Mouse (Mus musculus): ENCODE measurements around the gene Magi1. TPM values are rescaled to one million over a fixed set of nuclear protein-coding genes. Genes with fewer than 3 reads are reported as not detected.

The Magi1 gene
- polyA plus RNA-seq, 1 experiment from 2014 or later, result 12.0 TPM

DNA sequence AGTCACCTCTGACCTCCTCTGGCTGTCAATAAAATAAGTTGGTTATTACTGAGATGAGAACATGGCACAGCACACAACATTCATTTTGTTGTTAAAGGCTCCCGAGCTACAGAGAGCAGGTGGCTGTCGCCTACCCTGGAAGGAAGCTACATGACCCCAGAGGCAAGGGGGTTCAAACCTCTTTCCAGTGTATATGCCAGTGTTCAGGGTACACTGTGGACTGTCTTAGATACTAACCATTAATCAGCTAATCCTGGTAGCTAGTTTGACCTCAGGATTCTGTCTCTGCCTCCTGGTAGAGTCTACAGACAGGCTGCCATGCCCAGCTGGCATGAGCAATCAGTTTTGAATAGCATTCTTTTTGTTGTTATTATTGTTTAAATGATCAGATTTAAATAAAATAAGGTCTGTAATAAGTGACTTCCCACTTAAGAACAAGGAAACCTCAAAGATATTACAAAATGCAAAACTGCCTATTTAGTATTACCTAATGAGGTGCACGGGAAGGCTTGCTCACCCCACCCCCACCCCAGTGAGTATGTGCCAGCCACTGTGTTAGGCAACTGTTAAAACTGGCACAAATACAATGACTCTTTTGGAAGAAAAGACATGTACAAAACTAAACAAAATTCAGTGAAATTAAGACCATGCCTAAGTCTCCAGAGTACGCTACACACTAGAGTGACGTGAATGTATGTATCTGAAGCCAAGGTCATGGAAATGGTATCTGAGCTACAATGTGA lies 513.3 kb downstream of the Magi1 start:
- no peak overlapping the region for H3K4me2 ChIP-seq (ENCODE audit: low read depth, low read length)
- no peak for ATAC-seq (replicated peaks; ENCODE audit: insufficient number of reproducible peaks, low FRiP score, low TSS enrichment, low read depth)
- 75% methylated on average over 5 of the region's 5 CpGs for WGBS

GRCm38 (mm10) chr6:93758114-93758513 lies 525.6 kb downstream of the Magi1 start:
- no peak overlapping the region; the same call in 1 of the 2 replicates for H3K27ac ChIP-seq (replicated peaks; ENCODE audit: low read depth, low read length)
- no peaks in the 10 kb centered on the region for H3K27me3 ChIP-seq (ENCODE audit: control insufficient read depth, insufficient read depth, low read length)
- no peak overlapping the region for H3K9ac ChIP-seq (replicated peaks; ENCODE audit: low read length)
- H3K4me1 ChIP-seq (ENCODE audit: control insufficient read depth, insufficient read depth, low read length), result no peaks in the 10 kb centered on the region; the same call in 1 of the 2 replicates
- ATAC-seq (replicated peaks; ENCODE audit: insufficient number of reproducible peaks, low FRiP score, low TSS enrichment, low read depth) (0 out of 2 replicates have a peak, but pooled peaks have one; percentile 39), DNase-seq (ENCODE audit: low spot score) (no peak)
- no peak overlapping the region for H3K4me3 ChIP-seq (ENCODE audit: low read depth, low read length)
- 64% methylated on average over 3 of the region's 3 CpGs for WGBS
- no peak overlapping the region for H3K4me2 ChIP-seq (ENCODE audit: low read depth, low read length)
- H3K36me3 ChIP-seq (replicated peaks; ENCODE audit: control insufficient read depth, insufficient read depth, low read depth, low read length), result no peaks in the 10 kb centered on the region
- no peaks in the 10 kb centered on the region for H3K9me3 ChIP-seq (replicated peaks; ENCODE audit: control insufficient read depth, low read length)

More for the DNA sequence above, 513.3 kb downstream of the Magi1 start:
- Histone ChIP-seq H3K27ac (replicated peaks; ENCODE audit: low read depth, low read length) (no peak overlapping the region), H3K9ac (replicated peaks; ENCODE audit: low read length) (no peak overlapping the region), H3K9me3 (replicated peaks; ENCODE audit: control insufficient read depth, low read length) (no peaks in the 10 kb centered on the region), H3K36me3 (replicated peaks; ENCODE audit: control insufficient read depth, insufficient read depth, low read depth, low read length) (no peaks in the 10 kb centered on the region; the same call in 1 of the 2 replicates), H3K4me1 (ENCODE audit: control insufficient read depth, insufficient read depth, low read length) (no peaks in the 10 kb centered on the region), H3K4me3 (ENCODE audit: low read depth, low read length) (no peak overlapping the region), H3K27me3 (ENCODE audit: control insufficient read depth, insufficient read depth, low read length) (no peaks in the 10 kb centered on the region)
- DNase-seq (ENCODE audit: low spot score), result no peak

GRCm38 (mm10) chr6:93757353-93758087 lies 526.2 kb downstream of the Magi1 start:
- Histone ChIP-seq H3K9me3 (replicated peaks; ENCODE audit: control insufficient read depth, low read length) (no peaks in the 10 kb centered on the region), H3K9ac (replicated peaks; ENCODE audit: low read length) (no peak overlapping the region), H3K4me1 (ENCODE audit: control insufficient read depth, insufficient read depth, low read length) (no peaks in the 10 kb centered on the region; the same call in 1 of the 2 replicates), H3K4me3 (ENCODE audit: low read depth, low read length) (no peak overlapping the region), H3K27ac (replicated peaks; ENCODE audit: low read depth, low read length) (no peak overlapping the region; the same call in 1 of the 2 replicates), H3K27me3 (ENCODE audit: control insufficient read depth, insufficient read depth, low read length) (no peaks in the 10 kb centered on the region), H3K36me3 (replicated peaks; ENCODE audit: control insufficient read depth, insufficient read depth, low read depth, low read length) (no peaks in the 10 kb centered on the region), H3K4me2 (ENCODE audit: low read depth, low read length) (no peak overlapping the region)
- ATAC-seq (replicated peaks; ENCODE audit: insufficient number of reproducible peaks, low FRiP score, low TSS enrichment, low read depth), result peak; percentile 89
- DNase-seq (ENCODE audit: low spot score), result peak; percentile 88
- WGBS, result 27% methylated on average over 11 of the region's 11 CpGs

GRCm38 (mm10) chr6:93743145-93743544 lies 540.6 kb downstream of the Magi1 start:
- Histone ChIP-seq H3K9ac (replicated peaks; ENCODE audit: low read length) (no peak overlapping the region), H3K4me3 (ENCODE audit: low read depth, low read length) (no peak overlapping the region), H3K27ac (replicated peaks; ENCODE audit: low read depth, low read length) (no peak overlapping the region), H3K27me3 (ENCODE audit: control insufficient read depth, insufficient read depth, low read length) (no peaks in the 10 kb centered on the region), H3K4me2 (ENCODE audit: low read depth, low read length) (no peak overlapping the region), H3K4me1 (ENCODE audit: control insufficient read depth, insufficient read depth, low read length) (no peaks in the 10 kb centered on the region), H3K9me3 (replicated peaks; ENCODE audit: control insufficient read depth, low read length) (no peaks in the 10 kb centered on the region), H3K36me3 (replicated peaks; ENCODE audit: control insufficient read depth, insufficient read depth, low read depth, low read length) (0 out of 2 replicates have a peak, but pooled peaks cover 2% of the 10 kb centered on the region)
- 83% methylated on average over 6 of the region's 6 CpGs for WGBS
- ATAC-seq (replicated peaks; ENCODE audit: insufficient number of reproducible peaks, low FRiP score, low TSS enrichment, low read depth), result no peak
- DNase-seq (ENCODE audit: low spot score), result no peak

GRCm38 (mm10) chr6:93739786-93740185 lies 543.9 kb downstream of the Magi1 start:
- DNase-seq (ENCODE audit: low spot score) (no peak), ATAC-seq (replicated peaks; ENCODE audit: insufficient number of reproducible peaks, low FRiP score, low TSS enrichment, low read depth) (no peak)
- no peaks in the 10 kb centered on the region for H3K36me3 ChIP-seq (replicated peaks; ENCODE audit: control insufficient read depth, insufficient read depth, low read depth, low read length)
- H3K4me2 ChIP-seq (ENCODE audit: low read depth, low read length), result no peak overlapping the region
- no peak overlapping the region for H3K27ac ChIP-seq (replicated peaks; ENCODE audit: low read depth, low read length)
- H3K4me1 ChIP-seq (ENCODE audit: control insufficient read depth, insufficient read depth, low read length), result no peaks in the 10 kb centered on the region
- 90% methylated on average over 3 of the region's 3 CpGs for WGBS
- H3K4me3 ChIP-seq (ENCODE audit: low read depth, low read length), result no peak overlapping the region
- H3K9ac ChIP-seq (replicated peaks; ENCODE audit: low read length), result no peak overlapping the region
- H3K9me3 ChIP-seq (replicated peaks; ENCODE audit: control insufficient read depth, low read length), result no peaks in the 10 kb centered on the region
- no peaks in the 10 kb centered on the region for H3K27me3 ChIP-seq (ENCODE audit: control insufficient read depth, insufficient read depth, low read length)

GRCm38 (mm10) chr6:93737083-93737482 lies 546.6 kb downstream of the Magi1 start:
- Histone ChIP-seq H3K9me3 (replicated peaks; ENCODE audit: control insufficient read depth, low read length) (no peaks in the 10 kb centered on the region), H3K4me3 (ENCODE audit: low read depth, low read length) (no peak overlapping the region), H3K36me3 (replicated peaks; ENCODE audit: control insufficient read depth, insufficient read depth, low read depth, low read length) (no peaks in the 10 kb centered on the region), H3K9ac (replicated peaks; ENCODE audit: low read length) (no peak overlapping the region), H3K27ac (replicated peaks; ENCODE audit: low read depth, low read length) (no peak overlapping the region), H3K4me2 (ENCODE audit: low read depth, low read length) (no peak overlapping the region), H3K4me1 (ENCODE audit: control insufficient read depth, insufficient read depth, low read length) (no peaks in the 10 kb centered on the region), H3K27me3 (ENCODE audit: control insufficient read depth, insufficient read depth, low read length) (no peaks in the 10 kb centered on the region)
- 86% methylated on average over 1 of the region's 1 CpGs for WGBS
- DNase-seq (ENCODE audit: low spot score) (no peak), ATAC-seq (replicated peaks; ENCODE audit: insufficient number of reproducible peaks, low FRiP score, low TSS enrichment, low read depth) (no peak)

DNA sequence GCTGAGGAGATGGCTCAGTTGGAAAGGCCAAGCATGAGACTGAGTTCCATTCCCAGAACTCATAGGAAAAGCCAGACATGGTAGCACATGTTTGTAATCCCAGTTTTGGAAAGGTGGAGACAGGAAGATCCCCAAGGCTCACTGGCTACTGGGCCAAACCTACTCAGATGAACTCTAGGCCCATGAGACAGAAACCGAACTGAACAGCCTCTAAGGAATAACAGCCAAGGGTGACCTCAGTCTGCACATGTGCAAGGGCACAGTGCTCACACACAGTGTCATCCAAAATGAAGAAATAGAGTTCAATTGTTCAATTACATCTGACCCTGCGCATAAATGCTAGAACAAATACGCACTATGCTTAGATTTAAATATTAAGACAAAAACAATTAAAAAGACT lies 547.6 kb downstream of the Magi1 start:
- Histone ChIP-seq H3K36me3 (replicated peaks; ENCODE audit: control insufficient read depth, insufficient read depth, low read depth, low read length) (no peaks in the 10 kb centered on the region), H3K4me3 (ENCODE audit: low read depth, low read length) (no peak overlapping the region), H3K27ac (replicated peaks; ENCODE audit: low read depth, low read length) (no peak overlapping the region), H3K4me2 (ENCODE audit: low read depth, low read length) (no peak overlapping the region), H3K27me3 (ENCODE audit: control insufficient read depth, insufficient read depth, low read length) (no peaks in the 10 kb centered on the region), H3K9ac (replicated peaks; ENCODE audit: low read length) (no peak overlapping the region), H3K9me3 (replicated peaks; ENCODE audit: control insufficient read depth, low read length) (no peaks in the 10 kb centered on the region), H3K4me1 (ENCODE audit: control insufficient read depth, insufficient read depth, low read length) (no peaks in the 10 kb centered on the region)
- 92% methylated on average over 3 of the region's 3 CpGs for WGBS
- ATAC-seq (replicated peaks; ENCODE audit: insufficient number of reproducible peaks, low FRiP score, low TSS enrichment, low read depth) (no peak), DNase-seq (ENCODE audit: low spot score) (no peak)

GRCm38 (mm10) chr6:93733800-93734199 lies 549.9 kb downstream of the Magi1 start:
- H3K4me1 ChIP-seq (ENCODE audit: control insufficient read depth, insufficient read depth, low read length), result no peaks in the 10 kb centered on the region
- H3K4me2 ChIP-seq (ENCODE audit: low read depth, low read length), result no peak overlapping the region
- no peak overlapping the region for H3K9ac ChIP-seq (replicated peaks; ENCODE audit: low read length)
- WGBS, result 90% methylated on average over 6 of the region's 6 CpGs
- DNase-seq (ENCODE audit: low spot score) (no peak), ATAC-seq (replicated peaks; ENCODE audit: insufficient number of reproducible peaks, low FRiP score, low TSS enrichment, low read depth) (no peak)
- H3K27me3 ChIP-seq (ENCODE audit: control insufficient read depth, insufficient read depth, low read length), result no peaks in the 10 kb centered on the region
- H3K27ac ChIP-seq (replicated peaks; ENCODE audit: low read depth, low read length), result no peak overlapping the region
- H3K36me3 ChIP-seq (replicated peaks; ENCODE audit: control insufficient read depth, insufficient read depth, low read depth, low read length), result no peaks in the 10 kb centered on the region
- H3K9me3 ChIP-seq (replicated peaks; ENCODE audit: control insufficient read depth, low read length), result no peaks in the 10 kb centered on the region
- no peak overlapping the region for H3K4me3 ChIP-seq (ENCODE audit: low read depth, low read length)
